Mouse (Mus musculus): ENCODE data around the gene Eif4ebp2.

GRCm38 (mm10) chr10:61476440-61477165 is 24.1 kb upstream of the Eif4ebp2 start:
- TF ChIP-seq CTCF (IDR thresholded peaks at IDR 0.05) (no peak), EP300 (IDR thresholded peaks at IDR 0.05; ENCODE audit: insufficient read depth, low read depth, low read length) (no peak)
